Mouse (Mus musculus) right cerebral cortex, postnatal 14 days (tissue): Measurements from ENCODE around the gene Tsen34.

ENCODE experiments used
- DNase-seq: peaks from one replicate; pipeline ENCODE4 v3.0.0; 2022

The Tsen34 gene

DNA sequence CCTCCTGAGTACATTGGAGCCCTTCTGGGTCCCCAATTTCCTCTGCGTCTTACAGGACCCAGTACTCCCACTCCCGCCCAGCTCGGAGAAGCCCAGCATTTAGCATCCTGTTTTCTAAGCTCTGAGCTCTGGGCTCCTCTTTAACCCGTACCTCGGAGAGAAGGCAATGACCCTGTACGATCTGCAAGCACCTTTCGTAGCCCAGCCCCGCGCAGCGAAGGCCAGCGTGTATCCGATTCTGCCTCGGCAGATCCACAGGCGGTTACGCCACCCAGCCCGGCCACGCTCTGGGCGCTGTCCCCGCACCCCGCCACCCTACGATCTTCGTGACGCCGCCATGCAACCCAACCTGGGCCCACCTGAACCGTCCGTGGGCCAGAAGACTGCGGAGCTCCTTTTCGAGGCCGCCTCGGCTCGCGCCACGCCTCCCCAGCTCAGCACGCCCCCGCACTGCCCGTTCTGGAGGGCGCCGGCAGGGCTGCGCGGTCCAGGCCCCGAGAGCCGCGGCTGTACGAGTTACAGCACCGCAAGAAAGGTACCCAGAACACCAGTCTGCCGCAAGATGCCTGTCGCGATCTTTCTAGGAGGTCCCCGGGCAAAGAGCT lies at the start of gene Tsen34:
Tsen34 (plus strand) TSS at position 482 of the 605 bp plus-strand sequence.
- DNase-seq, result no peak

GRCm38 (mm10) chr7:3643412-3643811 lies 49.3 kb upstream of the Tsen34 start:
- DNase-seq, result no peak

DNA sequence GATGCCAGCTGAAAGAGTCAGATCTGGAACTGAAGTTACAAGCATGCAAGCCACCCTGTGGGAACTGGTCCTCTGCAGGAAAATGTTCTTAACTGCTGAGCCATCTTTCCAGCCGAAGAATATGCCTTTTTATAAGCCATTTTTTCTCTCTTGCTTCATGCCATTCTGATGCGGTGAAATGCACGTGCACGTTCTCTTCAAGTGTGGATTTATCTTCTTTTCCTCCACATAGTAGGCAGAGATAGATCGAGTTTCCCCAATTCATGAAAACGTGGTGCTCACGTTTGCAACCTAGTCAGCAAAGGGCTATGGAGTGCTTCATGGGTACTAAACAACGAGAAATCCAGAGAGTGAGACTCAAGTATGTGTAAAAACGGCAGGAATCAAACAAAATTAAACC lies 48.8 kb upstream of the Tsen34 start:
- no peak for DNase-seq

DNA sequence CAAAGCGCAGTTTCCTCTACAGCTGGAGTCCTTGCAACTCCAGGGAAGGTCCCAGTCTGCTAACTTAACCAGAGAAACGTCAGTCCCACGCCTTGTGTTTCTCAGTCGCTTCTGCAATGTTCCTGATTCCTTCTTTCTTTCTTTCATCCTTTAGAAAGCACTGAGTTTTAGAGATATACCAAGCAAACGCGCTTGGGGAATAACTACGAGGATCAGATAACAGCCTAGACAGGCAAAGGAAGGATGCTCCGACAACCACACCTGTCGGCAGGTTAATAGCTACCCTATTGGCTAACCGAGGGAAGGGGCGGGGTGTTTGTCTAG lies 48.4 kb upstream of the Tsen34 start:
- peak; percentile 82 for DNase-seq

GRCm38 (mm10) chr7:3644672-3645487 lies 47.8 kb upstream of the Tsen34 start, which contains the start of gene Cnot3:
Gene Cnot3 (plus strand): TSS chr7:3645268.
- peak; percentile 97 for DNase-seq

DNA sequence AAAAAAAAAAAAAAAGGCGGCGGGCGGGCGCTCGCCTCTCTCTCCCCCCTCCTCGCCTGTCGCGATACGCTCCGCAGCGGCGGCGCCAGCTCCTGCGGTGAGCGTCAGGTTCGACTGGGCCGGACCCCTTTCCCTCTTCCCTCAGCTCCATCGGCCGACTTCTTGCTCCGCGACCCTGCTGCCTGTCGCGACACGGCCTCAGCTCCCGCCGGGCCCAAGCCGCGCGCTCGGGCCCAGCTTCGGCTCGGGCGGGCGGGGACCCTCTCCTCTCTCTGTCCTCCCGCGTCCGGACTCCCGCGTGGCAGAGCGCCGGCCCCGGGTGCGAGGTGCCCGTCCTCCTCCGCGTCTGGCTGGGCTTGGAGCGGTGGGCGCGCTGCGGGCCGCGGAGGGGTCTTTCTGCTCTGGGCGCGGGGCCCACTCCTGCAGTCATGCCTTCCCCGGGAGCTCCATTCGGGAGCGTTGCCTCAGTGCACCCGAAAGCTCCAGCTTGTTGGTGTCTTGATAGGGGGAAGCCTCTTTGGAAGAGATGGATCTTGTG lies 47.1 kb upstream of the Tsen34 start:
- peak; percentile 41 for DNase-seq

GRCm38 (mm10) chr7:3646188-3646587 lies 46.5 kb upstream of the Tsen34 start:
- no peak for DNase-seq

- no peak for DNase-seq
Measured at GRCm38 (mm10) chr7:3646641-3647040, 46.0 kb upstream of the Tsen34 start.

DNA sequence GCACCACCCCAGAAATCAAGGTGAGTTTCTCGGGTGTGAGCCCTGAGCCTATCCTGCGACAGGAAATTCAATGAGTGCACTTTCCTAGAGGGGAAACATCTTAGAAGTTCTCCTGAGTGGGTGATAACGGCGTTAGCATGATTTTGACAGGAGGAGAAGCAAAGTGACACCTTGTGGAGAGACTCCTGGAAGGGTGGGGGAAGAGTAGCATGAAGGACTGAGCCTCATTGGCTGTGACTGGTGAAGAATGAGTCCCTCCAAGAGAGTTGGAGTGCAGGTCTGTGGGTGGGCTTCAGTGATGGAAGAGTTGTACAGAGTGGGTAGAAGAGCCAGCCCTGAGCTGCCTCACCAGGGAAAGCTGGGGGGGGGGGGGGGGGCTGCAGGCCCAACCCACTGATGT lies 35.7 kb upstream of the Tsen34 start:
- DNase-seq, result no peak

DNA sequence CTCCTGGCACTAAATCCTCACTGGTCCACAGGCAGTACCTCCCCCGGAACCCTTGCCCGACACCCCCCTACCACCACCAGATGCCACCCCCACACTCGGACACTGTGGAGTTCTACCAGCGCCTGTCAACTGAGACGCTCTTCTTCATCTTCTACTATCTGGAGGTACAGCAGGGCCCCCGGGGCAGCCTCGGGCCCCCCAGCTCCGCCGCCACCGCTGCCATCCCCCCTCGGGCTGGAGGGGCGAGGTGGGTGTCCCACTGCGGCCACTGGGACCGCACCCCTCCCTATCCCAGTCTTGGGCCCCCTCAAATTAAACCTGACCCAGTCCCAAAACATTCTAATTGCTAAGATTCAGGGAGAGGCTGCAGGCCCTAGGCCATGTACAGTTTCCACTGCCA lies 34.1 kb upstream of the Tsen34 start:
- no peak for DNase-seq

- DNase-seq, result no peak
Measured at GRCm38 (mm10) chr7:3664524-3665214, 28.0 kb upstream of the Tsen34 start.

- DNase-seq, result peak; percentile 95
Measured at GRCm38 (mm10) chr7:3665215-3666114, 27.2 kb upstream of the Tsen34 start, which contains the start of gene Leng1. Gene Leng1 (minus strand): TSS chr7:3665840.

GRCm38 (mm10) chr7:3666921-3667391 lies 25.7 kb upstream of the Tsen34 start:
- no peak for DNase-seq

- peak; percentile 91 for DNase-seq
Measured at GRCm38 (mm10) chr7:3674507-3675227, 18.0 kb upstream of the Tsen34 start.

- DNase-seq, result no peak
Measured at GRCm38 (mm10) chr7:3675228-3675548, 17.5 kb upstream of the Tsen34 start.

- DNase-seq, result no peak
Measured at GRCm38 (mm10) chr7:3676371-3676770, 16.3 kb upstream of the Tsen34 start.

DNA sequence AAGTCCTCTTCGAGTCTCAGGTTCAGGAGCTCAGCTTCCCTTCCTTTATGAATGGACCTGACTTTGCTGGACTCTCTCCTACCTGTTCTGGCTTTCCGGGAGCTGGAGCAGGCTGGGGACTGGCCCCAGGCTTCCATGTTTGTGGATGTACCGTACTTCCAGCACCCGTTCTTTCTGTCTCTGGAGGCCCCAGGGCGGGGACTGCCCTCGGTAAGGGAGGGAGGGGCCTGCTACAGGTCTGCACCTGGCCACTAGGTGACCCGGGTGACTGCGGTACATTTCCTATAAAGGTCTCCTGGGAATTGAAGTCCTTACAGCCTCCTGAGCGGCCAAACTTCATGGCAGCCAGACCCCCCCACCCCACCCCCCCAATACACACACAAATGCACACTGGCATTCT lies 15.3 kb upstream of the Tsen34 start, which contains the start of gene Tmc4:
Tmc4 (minus strand) TSS at position 212 of the 400 bp plus-strand sequence.
- DNase-seq, result no peak

- no peak for DNase-seq
Measured at GRCm38 (mm10) chr7:3683908-3684550, 8.6 kb upstream of the Tsen34 start.

DNA sequence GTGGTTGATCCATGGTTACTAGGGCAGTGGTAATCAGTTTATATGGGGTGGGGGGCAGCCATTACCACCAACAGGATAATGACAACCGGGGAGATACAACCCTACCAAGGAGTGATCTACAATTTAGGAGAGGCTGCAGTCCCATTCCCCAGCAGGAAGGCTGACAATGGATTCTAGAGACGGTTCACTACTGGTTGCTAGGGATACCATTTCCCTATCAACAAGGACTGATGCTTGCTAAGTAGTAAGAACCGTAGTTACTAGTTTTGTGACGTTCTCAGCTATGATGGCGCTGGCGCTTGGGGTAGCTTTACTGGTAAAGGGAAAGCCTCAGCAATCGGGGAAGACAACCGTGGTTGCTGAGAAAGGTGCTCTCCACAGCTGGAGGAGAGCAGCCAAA lies 8.0 kb upstream of the Tsen34 start:
- no peak for DNase-seq

- DNase-seq, result no peak
Measured at GRCm38 (mm10) chr7:3685400-3686187, 7.1 kb upstream of the Tsen34 start.
